Mouse (Mus musculus): ENCODE measurements at regions not wholly inside any gene's neighbourhood (a gene's known extent, or its start where the extent isn't known, plus 50 kb on each side); places are given as distances from the start of the nearest gene placed in this dataset.

DNA sequence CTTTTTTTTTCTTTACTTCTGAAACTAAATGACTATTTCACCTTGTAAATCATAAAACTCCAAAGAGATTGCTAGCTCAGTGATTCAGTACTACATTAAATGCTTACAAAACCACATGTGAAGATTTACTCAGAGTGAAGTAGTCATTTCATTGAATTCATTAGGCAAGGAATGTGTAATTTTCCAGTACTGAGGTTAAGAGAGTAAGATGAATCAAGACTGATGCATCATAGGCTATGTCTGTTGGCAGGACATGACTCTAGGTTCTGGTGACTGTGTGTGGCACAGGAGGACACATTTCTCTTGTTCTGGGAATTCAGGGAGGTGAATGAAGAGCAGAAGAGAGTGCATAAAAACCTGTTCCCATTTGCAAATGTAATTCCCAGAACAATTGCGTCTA, 741.7 kb downstream of the Slitrk6 start:
- DNase-seq (ENCODE audit: low read depth, low spot score) = no peak

DNA sequence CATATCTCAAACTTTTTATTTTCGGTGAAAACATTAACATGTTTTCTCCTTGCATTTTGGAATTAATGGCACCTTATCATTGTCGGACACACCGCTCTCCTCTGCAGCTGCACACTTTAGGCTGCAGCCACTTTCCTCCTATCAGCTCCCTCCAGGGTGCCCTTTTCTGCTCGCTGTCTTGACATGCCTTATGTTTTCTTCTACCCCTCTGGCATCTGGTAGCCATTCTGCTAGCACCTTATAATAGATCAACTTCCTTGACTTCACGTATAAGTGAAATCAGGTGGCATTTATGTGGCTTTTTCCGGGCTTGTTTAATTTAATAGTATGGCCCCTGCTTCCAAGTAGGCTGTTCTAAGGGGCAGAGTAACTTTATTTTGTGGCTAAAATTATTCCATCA, 747.8 kb downstream of the Slitrk6 start:
- peak; percentile 1 for DNase-seq (ENCODE audit: low read depth, low spot score)

DNA sequence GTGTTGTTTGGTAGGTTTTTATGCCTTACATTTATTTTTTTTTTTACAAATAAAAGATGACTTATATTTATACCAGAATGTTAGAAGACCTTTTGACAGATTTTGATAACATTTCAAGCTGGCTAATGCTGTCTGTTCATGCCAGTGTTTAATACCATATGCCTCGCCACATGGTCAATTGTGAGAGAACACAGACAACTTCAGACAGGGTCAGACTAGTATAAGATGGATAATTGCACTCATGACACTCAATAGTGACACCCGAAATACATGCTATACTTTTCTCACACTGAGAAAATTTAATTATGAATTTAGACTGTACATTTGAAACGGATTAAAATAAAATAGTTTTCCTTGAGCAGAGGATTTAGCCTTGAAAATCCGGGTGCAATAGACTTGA, 769.9 kb downstream of the Slitrk6 start:
- DNase-seq (ENCODE audit: low read depth, low spot score) = no peak

DNA sequence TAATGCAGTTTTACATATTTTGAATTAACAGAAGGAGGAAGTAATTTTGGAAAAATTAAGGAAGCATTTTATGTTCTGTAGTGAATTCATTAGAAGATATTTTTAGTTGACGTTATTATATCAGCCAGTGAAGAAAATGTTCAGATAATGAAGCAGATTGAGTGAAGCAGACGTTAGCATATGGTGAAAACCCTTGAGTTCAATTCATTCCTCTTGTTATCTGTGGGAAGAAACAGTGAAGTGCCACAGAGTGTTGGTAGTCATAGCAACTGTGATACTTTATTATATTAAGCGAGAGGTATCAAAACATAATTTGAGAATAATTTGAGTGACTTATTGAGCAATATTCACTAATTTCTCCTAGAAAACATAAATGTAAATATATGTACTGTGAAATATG, 796.9 kb downstream of the Slitrk6 start:
- DNase-seq (ENCODE audit: low read depth, low spot score) = no peak

DNA sequence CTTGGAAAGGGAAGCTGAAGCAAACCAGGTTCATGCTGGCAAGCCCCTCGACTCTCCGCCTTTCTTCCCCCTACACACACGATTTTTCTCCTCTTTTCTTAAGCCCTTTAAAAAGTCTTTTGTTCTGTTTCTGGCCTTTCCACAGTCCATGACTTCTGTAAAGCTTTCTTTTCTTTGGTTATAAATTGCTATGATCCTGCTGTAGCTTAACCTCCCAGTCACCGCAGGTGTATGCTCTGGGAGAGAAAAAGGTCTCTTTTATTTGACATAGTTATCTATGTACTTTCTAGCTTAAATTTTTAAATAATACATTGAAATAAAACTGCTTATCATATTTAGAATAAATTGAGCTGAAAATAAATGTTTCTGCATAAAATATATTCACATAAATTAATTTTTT, 813.0 kb downstream of the Slitrk6 start:
- no peak for DNase-seq (ENCODE audit: low read depth, low spot score)

DNA sequence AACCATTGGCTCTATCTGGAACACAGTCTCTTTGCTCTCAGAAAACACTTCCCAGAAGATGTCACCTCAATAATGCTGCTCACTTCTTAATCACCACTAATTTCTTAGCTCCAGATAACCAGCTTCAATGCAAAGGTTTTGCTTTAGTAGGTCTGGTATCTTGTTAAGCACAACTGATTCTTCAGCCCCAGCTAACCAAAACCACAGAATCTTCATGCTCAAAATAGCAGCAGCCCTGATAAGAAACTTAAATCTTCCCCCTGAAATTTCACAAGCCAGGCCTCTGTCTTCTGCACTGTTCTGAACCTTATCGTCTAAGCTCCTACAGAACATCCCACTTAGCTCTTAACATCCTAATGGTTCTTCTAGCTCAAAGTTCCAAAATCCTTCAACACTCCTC, 813.8 kb downstream of the Slitrk6 start:
- DNase-seq (ENCODE audit: low read depth, low spot score) = no peak

DNA sequence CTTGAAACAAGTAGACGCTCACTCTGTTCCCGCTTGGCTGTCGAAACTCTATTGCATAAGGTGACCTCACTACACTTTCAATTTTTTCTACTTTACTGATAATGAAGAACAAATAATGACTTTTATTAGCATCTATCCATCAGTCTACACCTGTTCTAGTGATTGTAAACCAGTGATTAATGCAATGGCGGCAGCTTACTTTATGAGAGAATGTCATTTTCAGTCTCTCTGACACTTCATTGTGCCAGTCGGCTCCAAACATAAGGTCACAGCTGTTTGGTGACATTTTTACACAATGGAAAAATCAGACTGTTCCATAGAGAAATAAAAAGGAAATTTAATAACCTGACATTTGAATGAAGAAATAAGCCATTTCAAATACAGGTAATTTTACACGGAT, 817.5 kb downstream of the Slitrk6 start:
- no peak for DNase-seq (ENCODE audit: low read depth, low spot score)

DNA sequence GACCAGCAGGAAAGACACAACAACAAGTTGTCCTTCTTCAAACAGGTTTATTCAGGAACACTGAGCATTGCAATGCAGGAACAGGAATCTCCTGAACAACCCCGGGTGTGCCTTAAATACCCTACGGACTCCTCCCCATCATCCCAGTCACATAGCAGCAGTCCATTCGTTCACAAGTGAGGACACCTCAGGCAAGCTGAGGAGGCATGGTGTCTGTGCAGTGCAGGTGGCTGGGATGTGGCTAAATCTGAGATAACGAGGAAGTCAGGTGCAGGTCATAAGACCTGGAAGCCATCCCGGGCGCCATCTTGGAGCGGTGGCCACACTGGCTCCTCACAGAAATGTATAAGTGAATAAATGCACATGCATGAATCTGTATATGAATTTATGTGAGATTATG, 826.0 kb downstream of the Slitrk6 start:
- no peak for DNase-seq (ENCODE audit: low read depth, low spot score)

DNA sequence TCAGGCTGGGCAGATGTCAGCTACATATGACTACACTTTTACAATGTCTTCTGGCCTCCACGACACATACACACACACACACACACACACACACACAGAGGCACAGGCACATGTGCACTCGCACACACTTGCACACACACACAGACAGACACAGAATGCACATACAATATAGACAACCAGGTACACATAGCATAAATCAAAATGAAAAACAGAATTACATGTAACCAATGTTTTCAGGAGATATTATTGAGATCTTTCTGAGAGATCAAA, 863.1 kb downstream of the Slitrk6 start:
- no peak for DNase-seq (ENCODE audit: low read depth, low spot score)

DNA sequence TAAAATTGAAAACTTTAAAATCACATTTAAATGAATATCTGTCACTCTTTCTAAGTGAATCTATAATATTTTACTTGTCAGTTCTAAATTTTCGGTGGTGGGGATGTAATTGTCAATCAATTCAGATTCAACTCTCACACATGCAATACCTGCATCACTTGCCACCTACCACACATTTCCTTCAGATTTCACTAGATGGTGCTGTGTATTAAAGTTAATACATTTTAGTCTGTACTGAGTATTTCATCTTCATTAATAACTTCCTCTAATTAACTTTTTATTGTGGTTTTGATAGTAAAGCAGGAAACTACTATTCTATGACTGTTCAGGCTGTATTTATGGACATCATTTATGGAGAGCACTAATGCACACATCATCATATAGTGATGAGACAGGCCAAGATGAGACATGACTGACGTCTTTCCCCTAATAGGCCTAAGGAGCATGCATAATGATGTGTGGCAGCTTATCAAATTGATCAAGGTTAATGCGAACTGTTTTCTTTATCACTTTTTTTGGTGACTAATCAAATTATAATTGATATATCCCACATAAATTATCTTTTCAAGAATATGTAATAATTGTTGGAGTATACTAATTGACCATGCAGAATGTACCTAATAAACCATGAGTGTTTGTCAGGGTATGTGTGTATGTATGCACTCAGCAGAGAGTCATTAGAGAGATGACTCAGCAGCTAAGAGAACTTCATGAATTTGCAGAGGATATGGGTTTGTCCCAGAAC, 863.6 kb downstream of the Slitrk6 start:
- no peak for DNase-seq (ENCODE audit: low read depth, low spot score)

DNA sequence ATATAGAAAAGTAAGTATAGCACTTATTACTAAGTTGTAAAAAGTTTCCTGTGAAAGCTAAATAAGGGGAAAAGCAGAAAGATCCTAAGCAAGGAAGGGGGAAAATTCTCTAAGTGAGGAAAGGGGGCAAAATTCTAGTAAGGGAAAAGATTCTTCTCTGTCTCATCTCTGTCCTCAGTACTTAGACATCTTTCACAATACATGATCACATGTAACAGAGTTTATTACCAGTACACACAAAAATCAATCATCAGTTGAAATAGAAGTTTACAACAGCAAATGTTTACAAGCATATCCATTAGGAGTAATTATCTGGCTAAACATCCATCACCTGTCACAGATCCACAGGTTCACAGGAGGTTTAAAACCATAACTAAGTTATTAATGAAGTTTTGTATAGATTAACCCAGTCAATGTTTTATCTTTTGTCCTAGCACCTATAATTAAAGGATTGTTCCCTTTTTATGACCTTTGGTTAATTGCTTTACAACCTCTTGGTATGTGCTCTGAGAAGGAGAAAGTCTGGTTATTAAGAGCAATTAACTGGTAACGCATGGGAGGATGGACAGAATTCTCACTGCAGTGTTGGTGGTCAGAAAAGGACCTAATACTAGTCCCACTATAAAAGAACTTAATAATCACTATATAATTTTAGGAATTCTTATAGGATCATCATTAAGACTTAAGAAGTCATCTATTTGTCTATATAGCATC, 877.8 kb downstream of the Slitrk6 start:
- DNase-seq (ENCODE audit: low read depth, low spot score) = no peak

DNA sequence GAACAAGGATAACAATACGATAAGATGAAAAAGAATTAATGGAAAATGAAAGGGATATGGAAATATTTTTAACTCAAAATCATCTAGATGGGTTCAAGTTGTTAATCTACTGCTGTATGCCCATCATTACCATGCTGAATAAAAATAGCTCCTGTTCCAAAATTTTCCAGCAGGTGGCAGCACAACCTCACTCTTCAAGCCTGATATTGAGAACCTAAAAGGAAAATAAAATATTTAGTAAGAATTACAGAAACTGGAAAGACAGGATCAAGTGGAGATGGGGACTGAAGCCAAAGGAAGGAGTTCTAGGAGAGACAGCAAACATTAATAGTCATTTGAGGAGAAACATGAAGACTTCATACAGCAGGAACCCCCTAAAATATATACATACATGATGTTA, 880.7 kb downstream of the Slitrk6 start:
- DNase-seq (ENCODE audit: low read depth, low spot score) = no peak

DNA sequence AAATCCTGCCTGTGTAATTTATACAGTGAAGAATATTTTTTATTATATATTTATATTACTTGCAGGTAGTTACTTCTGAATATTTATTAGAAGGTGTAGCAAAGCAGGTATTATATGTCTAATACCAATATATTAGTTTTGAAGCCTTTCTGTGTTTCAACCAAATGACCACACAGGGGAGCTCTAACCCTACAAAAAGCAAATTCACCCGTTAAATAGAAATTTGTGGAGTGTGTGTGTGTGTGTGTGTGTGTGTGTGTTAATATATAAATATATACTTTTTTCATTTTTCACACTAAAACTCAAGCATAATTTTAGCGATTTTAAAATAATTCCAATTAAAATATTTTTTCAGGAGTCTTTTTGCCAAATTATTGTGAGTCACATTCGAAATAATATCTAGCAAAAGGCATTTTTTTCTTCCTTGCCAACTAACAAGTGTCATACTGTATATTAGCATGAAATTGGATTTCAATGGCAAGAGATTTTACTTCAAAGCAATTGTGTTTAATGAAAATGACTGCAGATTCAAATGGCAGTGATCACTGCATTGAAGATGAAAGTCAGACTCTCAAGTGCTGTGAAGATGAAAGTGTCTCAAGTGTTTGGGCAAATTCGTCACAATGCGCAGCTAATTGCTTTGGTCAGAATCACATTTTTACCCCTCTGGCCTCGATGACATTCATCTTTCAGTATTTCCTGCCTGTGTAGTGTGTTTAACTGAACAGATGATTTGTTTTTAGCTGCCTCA, 914.4 kb downstream of the Slitrk6 start:
- no peak for DNase-seq (ENCODE audit: low read depth, low spot score)

DNA sequence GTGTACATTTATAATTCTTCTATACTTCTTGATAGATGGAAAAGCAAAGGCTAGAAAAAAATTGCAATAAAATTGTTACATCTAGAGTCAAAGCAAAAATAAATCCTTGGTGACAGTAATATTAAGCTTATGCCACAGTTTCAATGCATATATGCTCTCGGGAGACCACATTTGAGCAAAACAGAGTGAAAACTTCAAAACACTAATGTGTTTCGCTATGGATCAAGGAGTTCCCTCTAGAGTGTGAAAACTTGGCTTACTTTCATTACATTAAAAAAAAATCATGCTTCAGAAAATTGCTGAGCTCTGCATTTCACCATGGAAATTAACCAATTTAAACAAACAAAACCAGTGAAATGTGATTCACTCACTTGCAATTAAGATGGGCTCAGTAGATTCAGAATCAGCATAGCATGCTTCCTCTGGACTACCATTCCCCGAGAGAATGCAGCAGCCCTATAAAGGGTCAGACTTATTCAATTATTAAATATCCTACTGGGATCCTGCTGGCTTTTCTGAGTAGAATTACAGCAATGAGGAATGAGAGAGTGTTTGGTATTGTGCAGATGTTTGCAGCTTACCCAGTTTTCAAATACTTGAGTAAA, 888.7 kb upstream of the Slitrk1 start:
- no peak for DNase-seq (ENCODE audit: low read depth, low spot score)

DNA sequence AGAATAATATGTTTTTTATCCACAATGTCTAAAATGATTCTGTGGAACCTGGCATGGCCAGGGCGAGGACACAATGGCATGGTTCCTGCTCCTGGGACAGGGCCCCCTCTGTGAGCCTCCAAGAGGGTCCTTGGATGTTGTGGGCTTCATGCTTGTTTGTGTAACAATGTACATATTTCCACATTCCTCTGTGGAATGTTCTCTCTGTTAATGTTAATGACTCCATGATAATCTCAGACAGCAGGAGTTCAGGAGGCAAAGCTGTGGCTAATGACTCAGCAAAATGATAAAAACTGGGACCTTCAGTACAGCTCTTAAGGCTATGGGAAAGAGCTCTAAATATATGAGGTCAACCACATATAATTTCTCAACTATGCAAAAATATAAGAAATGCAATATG, 858.3 kb upstream of the Slitrk1 start:
- DNase-seq (ENCODE audit: low read depth, low spot score) = no peak

DNA sequence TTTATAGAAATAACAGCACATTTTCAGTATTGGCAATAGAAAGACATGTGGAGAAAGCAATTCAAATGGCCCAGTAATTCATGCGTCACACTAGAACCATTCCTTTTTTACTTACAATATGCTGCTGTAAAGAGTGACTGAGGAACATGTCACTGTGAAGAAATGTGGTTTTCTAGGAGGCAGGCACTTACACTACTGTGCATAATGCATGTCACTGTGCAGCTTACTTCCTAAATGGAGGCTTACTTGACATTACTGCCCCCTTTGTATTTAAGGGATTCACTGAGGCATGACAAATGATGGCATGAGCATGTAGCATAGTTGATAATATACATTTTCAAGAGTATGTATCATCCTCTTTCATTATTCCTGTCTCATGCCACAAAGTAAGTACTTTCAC, 846.9 kb upstream of the Slitrk1 start:
- DNase-seq (ENCODE audit: low read depth, low spot score) = no peak

All from CD4-positive helper T cell, adult 2 months (primary cell).